12 mouse cellular contexts compared by ENCODE assay signal in the genomic region with DNA sequence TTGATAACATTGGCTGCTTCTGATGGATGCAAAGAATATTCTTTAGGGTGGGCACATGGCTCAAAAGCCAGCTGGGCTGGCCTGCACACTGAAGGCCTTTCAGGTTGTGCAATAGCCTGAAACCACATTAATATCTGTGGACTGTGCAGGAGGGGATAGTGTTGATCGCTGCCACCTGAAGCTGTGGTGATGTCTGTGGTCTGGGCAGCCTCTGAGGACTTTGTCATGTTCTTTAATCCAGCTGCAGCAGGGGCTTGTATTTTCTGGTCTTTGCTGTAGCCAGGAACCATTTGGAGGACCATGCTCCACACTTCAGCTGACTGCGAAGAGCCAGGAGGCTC.
"Had no signal": no experiment of that assay in that cellular context is flagged by ENCODE, and none has a peak within 500 bp of the region (broad histone marks: within the 10 kb centered on the region; RNA-seq: fewer than 3 reads in every experiment).

No protein-coding gene starts in this region.

- H3K4me1 ChIP-seq: limb, embryonic 13.5 days; liver, embryonic 15.5 days; midbrain, embryonic 13.5 days had no signal

- DNase-seq: kidney, adult 8-10 months; kidney, postnatal 25 days; left cerebral cortex, postnatal 4 days; lung, postnatal 14 days; right cerebral cortex, adult 18-20 months; right cerebral cortex, postnatal 25 days; thymus, postnatal 36 days had no signal

- H3K4me3 ChIP-seq: limb, embryonic 13.5 days; liver, embryonic 15.5 days; midbrain, embryonic 13.5 days had no signal

- H3K36me3 ChIP-seq: limb, embryonic 13.5 days; liver, embryonic 15.5 days; midbrain, embryonic 13.5 days had no signal

- H3K4me2 ChIP-seq: limb, embryonic 13.5 days; liver, embryonic 15.5 days; lung, embryonic 14.5 days; midbrain, embryonic 13.5 days had no signal

- H3K27ac ChIP-seq: limb, embryonic 13.5 days; liver, embryonic 15.5 days; macrophage; midbrain, embryonic 13.5 days had no signal

- H3K9ac ChIP-seq: limb, embryonic 13.5 days; liver, embryonic 15.5 days; lung, embryonic 14.5 days; midbrain, embryonic 13.5 days had no signal

- ATAC-seq: midbrain, embryonic 13.5 days had no signal

- H3K9me3 ChIP-seq: limb, embryonic 13.5 days; liver, embryonic 15.5 days; midbrain, embryonic 13.5 days had no signal

- H3K27me3 ChIP-seq: limb, embryonic 13.5 days; liver, embryonic 15.5 days; midbrain, embryonic 13.5 days had no signal
